Mouse (Mus musculus): ENCODE measurements at regions not wholly inside any gene's neighbourhood (a gene's known extent, or its start where the extent isn't known, plus 50 kb on each side); places are given as distances from the start of the nearest gene placed in this dataset.

DNA sequence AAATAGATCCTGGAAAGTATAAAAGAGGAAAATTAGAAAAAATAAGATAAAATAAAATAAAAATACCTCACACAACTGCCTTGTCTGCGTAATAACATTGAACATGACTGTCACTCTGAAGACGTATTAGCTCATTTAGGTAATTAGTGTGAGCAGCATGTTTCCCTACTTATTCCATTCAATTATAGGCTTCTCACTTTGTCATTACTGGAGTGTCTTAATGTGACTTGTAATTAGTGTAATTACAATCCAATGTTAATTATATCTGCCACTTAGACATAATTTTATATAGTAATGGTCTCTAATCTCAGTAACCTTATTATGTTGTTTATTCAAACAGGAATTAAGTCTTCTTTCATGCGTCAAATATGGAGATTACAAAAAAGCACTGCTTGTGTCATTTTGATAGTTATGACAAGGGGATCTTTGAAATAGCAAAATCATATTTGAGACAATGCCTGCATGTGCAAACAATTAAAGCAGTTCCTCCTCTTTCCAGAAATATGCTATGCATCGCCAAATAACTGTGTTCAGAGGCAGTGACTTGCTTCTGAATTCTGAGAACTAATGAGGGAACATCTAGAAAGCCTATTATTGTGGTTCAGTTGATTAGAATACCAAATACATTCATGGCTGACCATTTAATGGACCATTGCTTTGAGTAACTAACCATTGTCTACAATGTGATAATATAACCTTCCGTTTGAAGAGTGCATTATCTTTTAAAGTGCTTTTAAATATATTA is 979.7 kb upstream of the Acvr2a start:
- no peak overlapping the region for H3K4me3 ChIP-seq (ENCODE audit: low read depth, low read length)
- H3K9me3 ChIP-seq (ENCODE audit: control insufficient read depth, low read length) = no peaks in the 10 kb centered on the region
- WGBS = 67% methylated on average over 5 of the region's 5 CpGs
- no peaks in the 10 kb centered on the region for H3K27me3 ChIP-seq (replicated peaks; ENCODE audit: control insufficient read depth, insufficient read depth, low read length)
- DNase-seq (ENCODE audit: low spot score) (no peak), ATAC-seq (ENCODE audit: low read depth) (no peak)
- no peaks in the 10 kb centered on the region for H3K36me3 ChIP-seq (ENCODE audit: control insufficient read depth, insufficient read depth, low read length)
- H3K4me2 ChIP-seq (ENCODE audit: low read depth, low read length) = no peak overlapping the region
- no peak overlapping the region for H3K27ac ChIP-seq (replicated peaks; ENCODE audit: low read depth, low read length)
- H3K4me1 ChIP-seq (ENCODE audit: control insufficient read depth, insufficient read depth, low read length) = no peaks in the 10 kb centered on the region
- no peak overlapping the region for H3K9ac ChIP-seq (ENCODE audit: low read depth, low read length)

DNA sequence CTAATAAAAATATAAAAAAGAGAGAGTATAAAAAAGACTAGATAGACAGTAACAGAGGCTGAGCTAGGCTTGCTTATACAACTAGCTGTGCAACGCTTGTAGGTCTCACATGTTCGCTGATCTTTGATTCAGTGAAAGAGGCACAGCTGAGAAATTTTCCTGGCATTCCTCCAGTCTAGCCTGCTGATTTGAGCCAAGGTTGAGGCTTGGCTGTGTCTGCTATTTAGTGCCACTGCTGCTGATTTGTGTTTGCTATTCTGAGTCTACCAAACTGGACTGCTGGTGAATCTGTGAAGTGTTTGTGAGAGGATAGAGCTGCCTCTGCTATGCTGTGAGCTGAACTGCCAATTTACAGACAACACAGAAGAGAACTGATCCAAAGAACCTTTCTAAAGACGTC is 956.7 kb upstream of the Acvr2a start:
- Histone ChIP-seq H3K9me3 (ENCODE audit: control insufficient read depth, low read length) (0 out of 2 replicates have a peak, but pooled peaks cover 4% of the 10 kb centered on the region), H3K9ac (ENCODE audit: low read depth, low read length) (no peak overlapping the region), H3K4me1 (ENCODE audit: control insufficient read depth, insufficient read depth, low read length) (no peaks in the 10 kb centered on the region), H3K4me2 (ENCODE audit: low read depth, low read length) (no peak overlapping the region), H3K36me3 (ENCODE audit: control insufficient read depth, insufficient read depth, low read length) (no peaks in the 10 kb centered on the region), H3K27me3 (replicated peaks; ENCODE audit: control insufficient read depth, insufficient read depth, low read length) (no peaks in the 10 kb centered on the region), H3K4me3 (ENCODE audit: low read depth, low read length) (no peak overlapping the region), H3K27ac (replicated peaks; ENCODE audit: low read depth, low read length) (no peak overlapping the region)
- DNase-seq (ENCODE audit: low spot score) (peak; percentile 54), ATAC-seq (ENCODE audit: low read depth) (no peak)
- 77% methylated on average over 3 of the region's 3 CpGs for WGBS

DNA sequence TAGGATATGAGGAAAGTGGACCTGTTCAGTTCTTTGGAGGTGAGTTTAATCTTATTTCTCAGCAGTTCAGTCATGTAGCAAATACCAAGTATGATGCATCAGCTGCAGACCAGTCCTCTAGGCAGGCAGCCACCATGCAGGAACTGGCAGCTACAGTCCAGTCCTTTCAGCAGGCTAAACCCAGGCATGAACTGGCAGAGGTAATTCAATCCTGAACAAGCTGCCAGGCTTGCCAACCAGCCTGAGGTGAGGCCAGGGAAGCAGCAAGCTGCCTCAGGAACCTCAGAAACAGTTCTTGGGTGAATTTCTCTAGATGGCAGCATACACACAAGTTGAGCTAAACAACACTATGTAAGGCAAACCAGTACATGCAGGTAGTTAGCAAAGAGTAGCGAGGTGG is 951.5 kb upstream of the Acvr2a start:
- H3K27me3 ChIP-seq (replicated peaks; ENCODE audit: control insufficient read depth, insufficient read depth, low read length) = no peaks in the 10 kb centered on the region

GRCm38 (mm10) chr2:47878002-47878401 is 935.9 kb upstream of the Acvr2a start:
- no peak overlapping the region for H3K9ac ChIP-seq (ENCODE audit: low read depth, low read length)
- WGBS = 56% methylated on average over 2 of the region's 2 CpGs
- H3K27me3 ChIP-seq (replicated peaks; ENCODE audit: control insufficient read depth, insufficient read depth, low read length) = no peaks in the 10 kb centered on the region
- H3K36me3 ChIP-seq (ENCODE audit: control insufficient read depth, insufficient read depth, low read length) = no peaks in the 10 kb centered on the region
- H3K4me3 ChIP-seq (ENCODE audit: low read depth, low read length) = no peak overlapping the region
- H3K4me1 ChIP-seq (ENCODE audit: control insufficient read depth, insufficient read depth, low read length) = no peaks in the 10 kb centered on the region
- peak; percentile 19 for DNase-seq (ENCODE audit: low spot score)
- no peak for ATAC-seq (ENCODE audit: low read depth)
- H3K4me2 ChIP-seq (ENCODE audit: low read depth, low read length) = no peak overlapping the region
- no peaks in the 10 kb centered on the region for H3K9me3 ChIP-seq (ENCODE audit: control insufficient read depth, low read length)
- no peak overlapping the region for H3K27ac ChIP-seq (replicated peaks; ENCODE audit: low read depth, low read length)

More for the DNA sequence above, 951.5 kb upstream of the Acvr2a start:
- DNase-seq (ENCODE audit: low spot score) (no peak), ATAC-seq (ENCODE audit: low read depth) (no peak)
- Histone ChIP-seq H3K9ac (ENCODE audit: low read depth, low read length) (no peak overlapping the region), H3K27ac (replicated peaks; ENCODE audit: low read depth, low read length) (no peak overlapping the region), H3K4me2 (ENCODE audit: low read depth, low read length) (no peak overlapping the region), H3K4me1 (ENCODE audit: control insufficient read depth, insufficient read depth, low read length) (no peaks in the 10 kb centered on the region), H3K9me3 (ENCODE audit: control insufficient read depth, low read length) (0 out of 2 replicates have a peak, but pooled peaks cover 6% of the 10 kb centered on the region), H3K4me3 (ENCODE audit: low read depth, low read length) (no peak overlapping the region), H3K36me3 (ENCODE audit: control insufficient read depth, insufficient read depth, low read length) (no peaks in the 10 kb centered on the region)
- 81% methylated on average over 1 of the region's 1 CpGs for WGBS

GRCm38 (mm10) chr2:47879071-47879470 is 934.8 kb upstream of the Acvr2a start:
- H3K9ac ChIP-seq (ENCODE audit: low read depth, low read length) = no peak overlapping the region
- no peaks in the 10 kb centered on the region for H3K27me3 ChIP-seq (replicated peaks; ENCODE audit: control insufficient read depth, insufficient read depth, low read length)
- no peak overlapping the region for H3K4me2 ChIP-seq (ENCODE audit: low read depth, low read length)
- 93% methylated on average over 2 of the region's 2 CpGs for WGBS
- ATAC-seq (ENCODE audit: low read depth) (no peak), DNase-seq (ENCODE audit: low spot score) (no peak)
- no peak overlapping the region for H3K27ac ChIP-seq (replicated peaks; ENCODE audit: low read depth, low read length)
- no peaks in the 10 kb centered on the region for H3K36me3 ChIP-seq (ENCODE audit: control insufficient read depth, insufficient read depth, low read length)
- no peaks in the 10 kb centered on the region for H3K4me1 ChIP-seq (ENCODE audit: control insufficient read depth, insufficient read depth, low read length)
- no peaks in the 10 kb centered on the region for H3K9me3 ChIP-seq (ENCODE audit: control insufficient read depth, low read length)
- no peak overlapping the region for H3K4me3 ChIP-seq (ENCODE audit: low read depth, low read length)

DNA sequence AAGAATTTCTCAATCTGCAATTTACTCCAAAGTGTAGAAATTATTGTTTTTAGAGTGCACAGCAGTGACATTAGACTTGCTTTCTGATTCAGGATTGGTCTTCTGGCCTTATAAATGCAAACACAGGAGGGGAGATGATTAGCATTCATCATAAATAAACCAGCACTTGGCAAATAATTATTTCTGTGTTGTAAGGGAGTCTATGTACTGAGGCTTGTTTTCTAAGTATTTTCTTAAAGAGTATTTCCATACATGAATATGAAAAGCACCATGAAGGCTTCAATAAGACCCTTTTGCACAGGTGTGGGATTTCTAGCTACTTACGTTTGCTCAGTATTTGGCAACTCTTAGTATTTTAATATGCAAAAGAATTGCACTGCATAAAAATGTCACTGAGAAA is 934.1 kb upstream of the Acvr2a start:
- Histone ChIP-seq H3K9ac (ENCODE audit: low read depth, low read length) (no peak overlapping the region), H3K27ac (replicated peaks; ENCODE audit: low read depth, low read length) (no peak overlapping the region), H3K36me3 (ENCODE audit: control insufficient read depth, insufficient read depth, low read length) (no peaks in the 10 kb centered on the region), H3K4me1 (ENCODE audit: control insufficient read depth, insufficient read depth, low read length) (no peaks in the 10 kb centered on the region), H3K4me3 (ENCODE audit: low read depth, low read length) (no peak overlapping the region), H3K4me2 (ENCODE audit: low read depth, low read length) (no peak overlapping the region), H3K27me3 (replicated peaks; ENCODE audit: control insufficient read depth, insufficient read depth, low read length) (no peaks in the 10 kb centered on the region), H3K9me3 (ENCODE audit: control insufficient read depth, low read length) (no peaks in the 10 kb centered on the region)
- ATAC-seq (ENCODE audit: low read depth) (no peak), DNase-seq (ENCODE audit: low spot score) (no peak)
- WGBS = 80% methylated on average over 1 of the region's 1 CpGs

- Histone ChIP-seq H3K9me3 (ENCODE audit: control insufficient read depth, low read length) (no peaks in the 10 kb centered on the region), H3K9ac (ENCODE audit: low read depth, low read length) (no peak overlapping the region), H3K4me2 (ENCODE audit: low read depth, low read length) (no peak overlapping the region), H3K4me1 (ENCODE audit: control insufficient read depth, insufficient read depth, low read length) (no peaks in the 10 kb centered on the region), H3K4me3 (ENCODE audit: low read depth, low read length) (no peak overlapping the region), H3K27me3 (replicated peaks; ENCODE audit: control insufficient read depth, insufficient read depth, low read length) (no peaks in the 10 kb centered on the region), H3K36me3 (ENCODE audit: control insufficient read depth, insufficient read depth, low read length) (no peaks in the 10 kb centered on the region), H3K27ac (replicated peaks; ENCODE audit: low read depth, low read length) (no peak overlapping the region)
- 60% methylated on average over 1 of the region's 1 CpGs for WGBS
- DNase-seq (ENCODE audit: low spot score) (no peak), ATAC-seq (ENCODE audit: low read depth) (no peak)
Measured at GRCm38 (mm10) chr2:47888166-47888565, 925.7 kb upstream of the Acvr2a start.

GRCm38 (mm10) chr2:47891366-47891765 is 922.5 kb upstream of the Acvr2a start:
- DNase-seq (ENCODE audit: low spot score) = peak; percentile 14
- 30% methylated on average over 1 of the region's 1 CpGs for WGBS
- Histone ChIP-seq H3K9me3 (ENCODE audit: control insufficient read depth, low read length) (no peaks in the 10 kb centered on the region), H3K9ac (ENCODE audit: low read depth, low read length) (no peak overlapping the region), H3K27ac (replicated peaks; ENCODE audit: low read depth, low read length) (no peak overlapping the region), H3K27me3 (replicated peaks; ENCODE audit: control insufficient read depth, insufficient read depth, low read length) (no peaks in the 10 kb centered on the region), H3K4me1 (ENCODE audit: control insufficient read depth, insufficient read depth, low read length) (no peaks in the 10 kb centered on the region), H3K36me3 (ENCODE audit: control insufficient read depth, insufficient read depth, low read length) (no peaks in the 10 kb centered on the region), H3K4me2 (ENCODE audit: low read depth, low read length) (no peak overlapping the region), H3K4me3 (ENCODE audit: low read depth, low read length) (no peak overlapping the region)
- ATAC-seq (ENCODE audit: low read depth) = no peak

GRCm38 (mm10) chr2:47892879-47893278 is 921.0 kb upstream of the Acvr2a start:
- H3K27ac ChIP-seq (replicated peaks; ENCODE audit: low read depth, low read length) = no peak overlapping the region
- no peak overlapping the region for H3K4me3 ChIP-seq (ENCODE audit: low read depth, low read length)
- no peaks in the 10 kb centered on the region for H3K9me3 ChIP-seq (ENCODE audit: control insufficient read depth, low read length)
- WGBS = 74% methylated on average over 2 of the region's 2 CpGs
- H3K9ac ChIP-seq (ENCODE audit: low read depth, low read length) = no peak overlapping the region
- no peaks in the 10 kb centered on the region for H3K36me3 ChIP-seq (ENCODE audit: control insufficient read depth, insufficient read depth, low read length)
- DNase-seq (ENCODE audit: low spot score) = no peak
- no peaks in the 10 kb centered on the region for H3K4me1 ChIP-seq (ENCODE audit: control insufficient read depth, insufficient read depth, low read length)
- no peak for ATAC-seq (ENCODE audit: low read depth)
- H3K27me3 ChIP-seq (replicated peaks; ENCODE audit: control insufficient read depth, insufficient read depth, low read length) = no peaks in the 10 kb centered on the region
- no peak overlapping the region for H3K4me2 ChIP-seq (ENCODE audit: low read depth, low read length)
